Mouse (Mus musculus) cerebellum, adult 2 months (tissue): ENCODE data around the gene AC161166.1.

ENCODE experiments used
- CTCF ChIP-seq: fragments of 200-500 bp; IDR thresholded peaks from 2 replicates; pipeline ENCODE4 v1.5.1; 2011; ENCODE audit warnings: low read depth, mild to moderate bottlenecking, control low read depth, low read length, moderate library complexity, borderline replicate concordance; ENCODE audit not compliant: insufficient read depth
- POLR2A ChIP-seq: fragments of 200-500 bp; IDR thresholded peaks from 2 replicates; pipeline ENCODE4 v1.6.1; 2011; ENCODE audit warnings: low read length, control low read depth, borderline replicate concordance; ENCODE audit not compliant: insufficient read depth

GRCm38 (mm10) chr7:24544506-24544905 lies 32.3 kb upstream of the AC161166.1 start:
- TF ChIP-seq POLR2A: no peak
- no peak for TF ChIP-seq CTCF
